Mouse (Mus musculus) kidney, postnatal 14 days (tissue): Measurements from ENCODE around the gene Pdp2.
A peak's percentile ranks its signal among the peaks of the same experiment; 100 is the strongest.
"Not testable (repeated sequence)": the region's sequence is repeated elsewhere in the genome, so short reads cannot be mapped to it uniquely, and the experiment has no call there.

Experiments used
- DNase-seq: peaks from one replicate; pipeline ENCODE4 v3.0.0; 2022; ENCODE audit warnings: mixed read lengths

The Pdp2 gene

DNA sequence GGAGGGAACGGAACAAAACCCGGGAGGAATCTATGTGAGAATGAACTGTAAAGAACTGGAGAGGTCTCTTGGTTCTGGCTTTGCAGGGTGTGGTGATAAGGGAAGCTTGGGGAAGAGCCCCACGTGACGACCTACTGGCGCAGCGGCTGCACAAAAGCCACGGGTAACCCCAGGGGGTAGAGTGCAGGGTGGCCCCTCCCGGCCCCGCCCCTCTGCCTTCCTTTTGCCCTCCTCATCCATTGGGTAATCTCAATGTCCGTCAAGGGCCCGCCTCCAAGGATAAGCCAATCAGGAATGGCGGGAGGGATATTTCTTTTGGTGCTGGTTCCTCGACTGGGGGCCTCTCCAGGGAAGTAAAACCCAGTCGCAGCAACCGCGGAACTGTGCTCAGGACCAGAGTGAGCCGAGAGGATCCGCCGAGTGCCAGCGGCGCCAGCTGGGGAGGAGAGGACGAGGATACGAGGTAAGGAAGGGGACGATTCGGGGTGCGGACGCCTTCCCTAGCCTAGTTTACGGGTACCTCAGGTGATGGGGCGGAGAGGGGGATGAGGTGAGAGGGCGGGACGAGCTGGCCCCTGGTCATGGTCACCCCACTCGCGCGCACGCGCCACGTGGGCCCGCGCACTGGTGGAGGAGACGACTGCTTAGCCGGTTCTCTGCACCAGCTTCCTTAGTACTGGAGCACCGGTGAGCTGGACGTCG lies at the start of gene Pdp2:
Gene Pdp2 (plus strand): TSS at position 319 of the 702 bp plus-strand sequence.
- peak; percentile 95 for DNase-seq

DNA sequence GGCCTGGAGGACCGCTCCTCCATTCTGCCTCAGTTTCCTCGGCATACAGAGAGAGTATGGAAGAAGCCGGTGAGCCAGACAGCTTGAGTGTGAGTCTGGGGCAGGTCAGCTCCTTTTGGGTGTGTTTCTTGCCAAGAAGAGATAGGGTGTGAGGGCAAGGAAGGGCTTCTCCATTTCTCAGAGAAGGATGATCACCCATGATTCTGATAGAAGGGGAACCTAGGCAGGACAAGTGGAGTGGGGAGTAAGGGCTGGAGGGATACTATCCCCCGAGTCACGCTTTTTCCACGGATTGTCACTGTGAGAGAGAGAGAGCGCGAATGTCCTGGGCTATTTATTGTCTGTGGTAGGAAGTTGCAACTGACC lies 49.8 kb upstream of the Pdp2 start:
- no peak for DNase-seq

DNA sequence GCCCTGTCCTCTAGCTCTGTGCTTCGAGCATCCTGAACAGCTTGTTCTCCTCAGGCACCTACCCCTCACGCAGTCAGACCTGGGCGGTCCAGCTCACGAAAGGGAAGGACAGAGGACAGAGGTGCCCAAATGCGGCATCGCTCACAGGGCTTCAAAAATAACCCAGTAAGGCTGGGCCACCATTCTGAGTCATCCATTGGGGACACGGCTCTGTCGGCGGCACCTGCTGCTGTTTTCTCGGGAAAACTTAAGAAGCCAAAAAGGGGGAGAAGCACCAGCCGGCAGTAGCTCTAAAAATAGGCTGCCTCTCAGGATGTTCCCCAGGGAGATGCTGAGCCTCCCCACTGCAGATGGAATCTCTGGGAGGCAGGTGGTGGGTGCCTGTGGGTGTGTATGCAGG lies 49.1 kb upstream of the Pdp2 start:
- DNase-seq: no peak

DNA sequence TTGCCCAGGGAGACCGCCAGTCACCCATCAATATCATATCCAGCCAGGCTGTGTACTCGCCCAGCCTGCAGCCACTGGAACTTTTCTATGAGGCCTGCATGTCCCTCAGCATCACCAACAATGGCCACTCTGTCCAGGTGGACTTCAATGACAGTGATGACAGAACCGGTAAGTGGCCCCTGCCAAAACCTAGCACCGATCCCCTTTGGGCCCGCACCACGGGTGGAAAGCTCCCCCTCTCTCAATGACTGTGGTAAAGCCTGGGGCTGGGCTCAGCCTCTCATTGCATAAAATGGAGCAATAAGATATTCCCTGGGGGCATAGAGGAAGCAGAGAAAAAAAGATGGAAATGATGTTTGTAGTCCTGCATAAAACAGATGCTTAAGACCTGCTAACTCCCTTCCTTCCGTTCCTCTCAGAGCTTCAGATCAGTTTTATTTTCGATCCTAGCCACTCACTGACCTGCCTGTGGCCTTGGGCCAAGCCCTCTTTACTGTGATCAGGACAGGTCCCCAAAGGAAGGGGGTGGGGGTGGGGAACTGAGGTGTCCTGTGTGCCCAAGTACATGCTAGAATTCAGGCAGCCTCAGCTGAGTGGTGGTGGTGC lies 47.7 kb upstream of the Pdp2 start:
- DNase-seq: no peak

DNA sequence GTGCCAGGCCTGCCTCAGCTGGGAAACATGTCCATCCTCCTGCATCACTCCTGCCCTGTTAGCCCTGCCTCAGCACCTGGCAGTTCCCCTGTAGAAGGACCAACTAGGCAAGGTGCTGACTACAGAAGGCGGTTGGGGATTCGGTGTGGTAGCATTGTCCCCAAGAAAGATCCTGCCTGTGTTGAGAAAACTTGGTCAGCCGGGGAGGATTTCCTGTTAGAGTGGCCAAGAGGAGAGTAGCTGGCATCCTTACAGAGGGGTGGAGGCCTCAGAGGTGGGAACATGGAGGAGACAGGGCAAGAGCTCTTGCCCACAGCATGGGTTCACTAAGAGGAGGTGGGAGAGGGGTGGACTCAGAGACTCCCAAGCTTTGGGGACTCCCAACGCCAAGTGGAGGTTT lies 36.1 kb upstream of the Pdp2 start:
- DNase-seq: no peak

DNA sequence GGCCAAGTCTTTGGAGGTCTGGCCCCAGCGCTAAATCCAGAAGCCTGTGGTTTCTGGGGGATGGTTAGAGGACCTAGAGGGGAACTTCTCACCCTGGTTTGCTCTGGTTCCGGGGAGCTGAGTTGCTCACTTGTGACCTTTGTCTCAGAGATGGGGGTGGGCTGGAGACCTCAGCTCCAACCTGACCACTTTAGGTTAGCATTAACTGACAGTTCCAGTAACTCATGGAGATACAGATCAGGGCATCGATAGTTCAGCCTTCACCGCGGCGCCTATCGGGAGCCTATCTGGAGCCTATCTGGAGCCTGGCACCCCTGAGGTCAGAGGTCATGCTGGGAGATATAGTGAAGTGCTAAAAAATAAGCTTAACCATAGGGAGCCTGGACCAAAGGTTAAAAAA lies 34.0 kb upstream of the Pdp2 start:
- no peak for DNase-seq

DNA sequence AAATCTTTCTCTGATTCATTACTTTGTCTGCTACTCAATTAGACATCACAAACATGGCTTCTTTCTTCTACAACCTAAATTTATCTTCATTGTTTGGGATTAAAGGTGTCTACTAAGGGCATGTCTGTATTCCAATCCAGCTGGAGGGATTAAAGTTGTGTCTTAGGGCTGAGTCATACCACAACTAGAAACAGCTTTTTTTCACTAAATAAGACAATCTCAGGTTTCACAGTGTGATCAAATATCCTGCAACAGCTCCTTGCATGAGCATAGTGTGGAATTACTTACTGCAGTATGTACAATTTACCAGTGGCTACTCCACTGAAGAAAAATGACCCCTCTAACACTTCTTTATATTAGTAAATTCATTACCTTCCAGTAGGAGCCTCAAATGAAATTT lies 30.5 kb upstream of the Pdp2 start:
- no peak for DNase-seq

DNA sequence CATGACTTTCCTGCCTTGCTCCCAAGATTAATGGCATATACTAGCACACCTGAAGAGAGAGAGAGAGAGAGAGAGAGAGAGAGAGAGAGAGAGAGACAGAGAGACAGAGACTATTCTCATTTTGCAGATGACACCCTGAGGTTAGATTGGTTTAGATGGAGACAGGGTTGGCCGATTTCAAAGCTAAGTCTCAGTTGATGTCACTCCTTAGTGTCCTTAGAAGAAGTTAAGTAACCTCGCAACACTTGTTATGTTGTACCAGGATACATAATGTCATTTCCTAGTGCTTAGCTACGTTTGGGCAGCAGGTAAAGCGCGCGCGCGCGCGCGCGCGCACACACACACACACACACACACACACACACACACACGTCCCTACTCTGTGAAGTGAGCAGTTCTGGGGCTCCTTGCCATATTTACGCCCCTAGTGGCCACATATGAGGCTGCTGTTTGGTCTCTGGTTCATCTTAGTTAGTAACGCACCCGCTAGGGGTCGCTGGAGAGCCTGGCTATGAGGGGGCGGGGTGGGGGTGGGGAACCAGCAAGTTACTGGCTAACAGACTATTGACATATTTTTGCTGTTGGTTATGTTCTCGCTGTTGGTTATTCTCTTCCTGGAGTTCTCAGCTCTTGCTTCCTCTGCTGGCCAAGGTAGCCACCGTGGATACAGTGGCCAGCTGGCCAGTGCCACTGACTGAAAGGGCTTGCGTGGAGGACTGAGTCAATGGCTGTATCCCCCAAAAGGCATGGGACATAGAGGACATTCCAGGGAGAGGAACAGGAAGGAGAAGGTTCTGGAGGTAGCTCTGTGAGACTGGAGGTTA lies 26.4 kb upstream of the Pdp2 start:
- DNase-seq: peak; percentile 91

DNA sequence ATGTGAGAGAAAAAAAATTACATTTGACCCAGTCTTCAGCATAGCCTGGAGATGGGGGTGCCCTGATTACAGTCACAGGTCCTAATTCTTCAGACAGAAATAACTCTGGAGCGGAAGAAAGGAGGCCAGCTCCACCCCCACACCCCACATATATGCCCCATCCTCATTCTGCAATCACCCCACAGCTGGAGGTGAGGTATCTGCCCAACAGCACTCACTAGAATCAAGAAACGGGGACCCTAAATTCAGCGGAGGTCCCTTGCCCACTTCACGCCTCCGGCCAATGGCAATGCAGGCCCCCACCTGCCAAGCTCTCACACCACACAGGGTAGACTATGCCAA lies 25.8 kb upstream of the Pdp2 start:
- no peak for DNase-seq

DNA sequence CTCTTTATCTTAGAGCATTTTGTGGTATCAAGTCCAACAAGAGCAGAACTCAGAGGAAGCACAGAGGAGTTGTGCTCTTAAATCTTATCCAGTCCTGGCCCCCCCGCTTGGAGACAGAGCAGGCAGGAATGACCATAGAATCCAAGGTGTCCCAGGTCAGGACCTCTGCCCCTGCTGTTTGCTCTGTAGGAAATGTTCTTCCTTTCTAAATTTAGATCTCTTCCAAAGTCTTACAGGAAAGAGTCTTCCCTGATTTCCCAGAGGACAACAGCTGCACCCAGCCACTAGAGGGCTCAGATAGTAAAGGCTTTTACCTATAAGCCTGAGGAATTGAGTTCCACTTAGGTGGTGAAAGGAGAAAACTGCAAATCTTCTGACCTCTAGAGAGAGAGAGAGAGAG lies 21.7 kb upstream of the Pdp2 start:
- DNase-seq: peak; percentile 70

DNA sequence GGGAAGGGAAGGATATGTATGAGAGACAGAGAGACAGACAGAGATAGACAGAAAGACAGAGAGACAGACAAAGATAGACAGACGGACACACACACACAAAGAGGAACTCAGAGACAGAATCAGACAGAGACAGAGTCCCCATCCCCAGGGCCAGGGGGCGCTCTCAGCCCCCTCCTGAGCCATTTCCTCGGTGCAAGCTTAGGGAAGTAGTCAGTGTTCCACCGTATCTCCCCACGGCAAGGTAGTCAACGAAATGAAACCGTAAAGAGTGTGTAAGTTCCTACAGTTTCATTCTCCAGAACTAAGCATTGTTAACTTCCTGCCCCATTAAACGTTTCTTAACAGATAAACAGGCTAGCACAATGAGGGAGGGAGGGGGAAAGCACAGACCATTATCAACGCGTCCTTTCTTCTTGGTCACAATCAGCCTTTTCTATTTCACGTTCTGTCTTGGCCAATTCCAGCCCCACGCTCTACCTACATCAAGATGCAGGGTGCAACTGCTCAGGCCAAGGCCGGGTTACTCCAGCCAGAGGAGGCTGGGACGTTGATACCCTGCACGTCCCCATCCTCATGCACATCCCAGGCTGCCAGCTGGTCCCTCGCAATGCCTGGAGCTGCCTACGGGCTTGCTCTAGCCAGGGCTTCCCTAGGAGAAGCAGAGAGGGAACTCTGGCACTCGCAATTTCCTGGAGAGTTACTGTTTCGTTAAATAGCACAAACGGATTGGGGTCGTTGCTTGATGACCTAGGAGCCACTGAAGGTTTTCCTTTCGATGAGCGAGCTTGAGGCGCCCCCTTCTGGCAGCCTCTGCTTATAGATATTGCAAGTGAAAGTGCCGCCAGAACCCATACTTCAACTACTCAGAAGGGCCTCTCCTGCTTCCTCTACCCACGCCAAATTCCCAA lies 20.6 kb upstream of the Pdp2 start:
- peak; percentile 86 for DNase-seq

DNA sequence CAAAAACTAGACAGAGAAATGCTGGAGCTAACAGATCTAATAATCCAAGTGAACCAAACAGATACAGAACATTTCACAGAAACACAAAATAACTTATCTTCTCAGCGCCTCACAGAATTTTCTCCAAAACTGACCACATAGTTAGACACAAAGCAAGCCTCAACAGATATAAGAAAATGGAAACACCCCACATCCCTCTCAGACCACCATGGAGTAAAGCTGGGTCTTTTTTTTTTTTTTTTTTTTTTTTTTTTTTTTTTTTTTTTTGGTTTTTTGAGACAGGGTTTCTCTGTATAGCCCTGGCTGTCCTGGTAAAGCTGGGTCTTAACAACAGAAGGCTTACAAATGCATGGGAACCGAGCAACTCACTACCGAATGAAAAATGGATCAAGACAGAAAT lies 14.4 kb upstream of the Pdp2 start:
- DNase-seq: no peak

DNA sequence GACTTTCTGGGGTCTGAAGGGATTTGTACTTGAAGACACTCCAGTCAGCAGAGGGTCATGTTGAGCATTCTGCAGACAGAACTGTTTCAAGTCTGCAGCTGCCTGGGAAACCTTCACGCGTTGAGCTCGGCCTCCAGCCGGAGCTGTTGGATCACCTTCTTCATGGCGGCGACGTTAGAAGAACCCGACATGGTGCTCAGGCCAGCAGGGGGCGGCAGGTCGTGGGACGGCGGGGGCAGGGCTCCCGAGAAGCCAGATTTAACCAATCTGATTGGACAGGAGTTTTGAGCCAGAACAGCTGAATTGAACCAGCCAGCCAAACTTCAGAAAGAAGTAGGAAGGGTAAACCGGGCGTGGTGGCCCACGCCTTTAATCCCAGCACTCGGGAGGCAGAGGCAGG lies 13.6 kb upstream of the Pdp2 start:
- DNase-seq: not testable (repeated sequence)

DNA sequence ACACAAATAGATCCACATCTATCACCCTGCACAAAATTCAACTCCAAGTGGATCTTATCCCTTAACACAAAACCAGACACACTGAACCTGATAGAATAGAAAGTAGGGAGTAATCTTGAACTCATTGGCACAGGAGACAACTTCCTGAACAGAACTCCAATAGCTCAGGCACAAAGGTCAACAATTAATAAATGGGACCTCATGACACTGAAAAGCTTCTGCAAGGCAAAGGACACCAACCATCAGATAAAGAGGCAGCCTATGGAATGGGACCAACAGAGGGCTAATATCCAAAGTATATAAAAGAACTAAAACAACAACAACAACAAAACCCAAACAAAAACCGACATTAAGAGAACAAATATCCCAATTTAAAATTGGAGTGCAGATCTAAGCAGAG lies 6.7 kb upstream of the Pdp2 start:
- no peak for DNase-seq

DNA sequence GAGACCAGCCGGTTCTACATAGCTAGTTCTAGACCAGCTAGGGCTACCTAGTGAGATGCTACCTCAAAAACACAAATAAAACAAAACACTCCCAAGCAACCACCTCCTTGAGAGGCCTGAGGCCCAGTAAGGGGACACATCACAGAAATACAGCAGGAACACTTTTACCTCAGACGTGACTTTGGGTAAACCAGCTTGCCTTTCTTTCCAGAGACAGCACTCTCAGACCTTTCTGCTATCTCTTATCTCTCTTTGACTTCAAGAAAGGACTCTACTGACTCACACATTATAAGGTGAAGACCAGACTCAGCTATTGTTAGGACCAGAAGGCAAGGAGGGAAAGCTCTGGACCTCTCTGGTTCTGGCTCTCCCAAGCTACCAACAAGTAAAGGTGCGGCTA lies 967 bp upstream of the Pdp2 start:
- DNase-seq: no peak

DNA sequence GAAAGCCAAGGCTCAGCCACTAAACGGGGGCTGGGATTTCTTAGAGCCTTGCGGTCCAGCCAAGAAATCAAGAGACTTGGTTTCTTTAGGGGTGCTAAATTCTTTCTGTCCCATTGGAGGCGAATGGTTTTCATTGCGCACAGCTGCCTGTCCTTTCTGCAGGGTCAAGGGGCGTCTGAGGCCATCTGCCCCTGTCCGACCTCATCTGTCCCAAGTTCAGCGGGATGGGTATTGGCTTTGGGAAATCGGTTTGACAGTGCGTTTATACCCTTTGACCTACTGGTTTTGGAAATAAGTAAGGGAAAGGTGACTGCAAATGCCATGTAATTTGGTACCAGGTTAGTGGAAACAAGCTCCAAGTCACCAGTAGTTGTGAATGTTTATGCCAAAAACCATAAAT lies 605 bp downstream of the Pdp2 start:
- no peak for DNase-seq

DNA sequence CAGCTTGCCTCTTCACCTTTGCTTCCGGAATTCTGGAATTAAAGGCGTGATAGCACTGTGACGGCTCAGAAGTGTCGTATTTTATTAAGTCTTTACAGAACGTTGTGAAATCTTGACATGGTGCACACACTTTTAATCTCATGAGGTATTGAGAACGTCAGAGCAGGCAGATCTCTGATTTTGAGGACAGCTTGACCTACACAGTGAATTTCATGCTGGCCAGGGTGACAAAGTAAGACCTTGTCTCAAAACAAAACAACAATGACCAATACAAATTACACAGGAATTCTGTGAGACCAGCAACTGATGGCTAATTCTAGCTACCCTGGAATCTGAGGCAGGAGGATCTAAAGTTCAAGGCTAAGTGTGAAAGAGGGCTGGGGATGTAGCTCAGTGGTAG lies 1.3 kb downstream of the Pdp2 start:
- no peak for DNase-seq

DNA sequence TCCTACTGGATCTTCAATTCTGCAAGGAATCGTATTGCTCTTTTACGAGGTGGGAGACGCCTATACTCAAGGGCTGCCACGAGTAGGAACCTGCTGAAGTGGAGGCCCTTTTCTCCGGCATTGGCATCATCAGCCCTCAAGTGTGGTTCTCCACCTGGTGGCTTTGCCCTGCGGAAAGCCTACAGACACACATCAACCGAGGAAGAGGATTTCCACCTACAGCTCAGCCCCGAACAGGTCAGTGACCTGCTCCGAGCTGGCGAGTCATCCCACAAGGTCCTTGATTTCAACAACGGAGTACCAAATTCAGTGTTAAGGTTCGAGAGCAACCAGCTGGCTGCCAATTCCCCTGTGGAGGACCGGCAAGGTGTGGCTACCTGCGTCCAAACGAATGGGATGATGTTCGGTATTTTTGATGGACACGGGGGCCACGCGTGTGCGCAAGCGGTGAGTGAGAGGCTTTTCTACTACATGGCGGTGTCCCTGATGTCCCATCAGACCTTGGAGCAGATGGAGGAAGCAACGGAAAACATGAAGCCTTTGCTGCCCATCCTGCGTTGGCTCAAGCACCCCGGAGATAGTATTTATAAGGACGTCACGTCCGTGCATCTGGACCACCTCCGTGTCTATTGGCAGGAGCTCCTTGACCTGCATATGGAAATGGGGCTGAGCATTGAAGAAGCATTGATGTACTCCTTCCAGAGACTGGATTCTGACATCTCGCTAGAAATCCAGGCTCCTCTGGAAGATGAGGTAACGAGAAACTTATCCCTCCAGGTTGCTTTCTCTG lies 2.5 kb downstream of the Pdp2 start:
- no peak for DNase-seq

DNA sequence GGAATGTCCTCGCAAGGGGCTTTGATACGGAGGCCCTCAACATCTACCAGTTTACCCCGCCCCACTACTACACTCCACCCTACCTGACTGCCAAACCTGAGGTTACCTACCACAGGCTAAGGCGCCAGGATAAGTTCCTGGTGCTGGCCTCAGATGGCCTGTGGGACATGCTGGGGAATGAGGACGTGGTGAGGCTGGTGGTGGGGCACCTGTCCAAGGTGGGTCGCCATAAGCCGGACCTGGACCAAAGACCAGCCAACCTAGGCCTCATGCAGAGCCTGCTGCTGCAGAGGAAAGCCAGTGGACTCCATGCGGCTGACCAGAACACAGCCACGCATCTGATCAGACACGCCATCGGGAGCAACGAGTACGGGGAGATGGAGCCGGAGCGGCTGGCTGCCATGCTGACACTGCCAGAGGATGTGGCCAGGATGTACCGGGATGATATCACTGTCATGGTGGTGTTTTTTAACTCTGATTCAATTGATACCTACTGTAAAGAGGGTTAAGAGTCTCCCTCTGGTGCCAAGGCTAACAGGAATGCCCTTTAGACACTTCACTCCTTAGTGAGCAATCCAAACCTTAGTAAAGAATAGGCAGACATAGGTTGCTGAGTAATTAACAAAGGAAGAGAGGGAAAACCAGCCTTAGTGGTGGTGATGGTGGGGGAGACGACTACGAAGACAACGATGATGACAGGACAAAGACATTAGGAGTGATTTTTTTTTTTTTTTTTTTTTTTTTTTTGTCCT lies 3.5 kb downstream of the Pdp2 start:
- no peak for DNase-seq

DNA sequence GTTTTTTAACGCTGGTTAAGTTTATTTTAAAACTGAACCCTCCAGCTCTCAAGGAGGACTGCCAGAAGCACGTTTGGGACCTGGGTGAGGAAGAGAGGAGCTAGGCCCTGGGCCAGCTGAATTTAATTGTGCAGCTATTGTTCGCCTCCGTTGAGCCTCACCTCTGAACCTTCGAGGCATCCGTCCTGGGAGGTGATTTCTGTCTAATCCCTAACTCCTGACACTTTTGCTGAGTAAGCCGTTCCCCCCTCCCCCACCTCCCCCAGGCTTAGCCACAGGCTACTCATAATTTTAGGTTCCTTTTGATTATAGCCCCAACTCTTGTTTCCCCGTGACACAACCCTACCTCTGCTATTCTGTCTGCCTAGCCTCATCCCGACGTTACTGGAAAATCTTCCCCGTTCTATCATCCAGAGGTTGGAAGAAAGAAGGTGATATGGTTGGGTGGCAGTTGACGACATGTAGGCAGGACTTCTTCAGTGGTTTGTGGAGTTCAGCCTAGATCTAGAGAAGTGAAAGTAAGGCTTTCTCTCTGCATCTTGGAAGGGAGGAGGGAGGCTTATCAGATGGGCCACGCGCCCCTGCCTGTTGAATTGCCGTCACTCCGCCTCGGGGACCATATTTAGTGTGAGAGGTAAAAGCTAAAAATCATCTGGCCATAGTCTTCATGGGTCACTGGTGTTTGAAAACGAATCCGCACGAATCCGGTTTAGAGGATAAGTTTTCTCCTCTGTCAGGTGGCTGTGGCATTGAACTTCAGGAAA lies 4.7 kb downstream of the Pdp2 start:
- DNase-seq: no peak

DNA sequence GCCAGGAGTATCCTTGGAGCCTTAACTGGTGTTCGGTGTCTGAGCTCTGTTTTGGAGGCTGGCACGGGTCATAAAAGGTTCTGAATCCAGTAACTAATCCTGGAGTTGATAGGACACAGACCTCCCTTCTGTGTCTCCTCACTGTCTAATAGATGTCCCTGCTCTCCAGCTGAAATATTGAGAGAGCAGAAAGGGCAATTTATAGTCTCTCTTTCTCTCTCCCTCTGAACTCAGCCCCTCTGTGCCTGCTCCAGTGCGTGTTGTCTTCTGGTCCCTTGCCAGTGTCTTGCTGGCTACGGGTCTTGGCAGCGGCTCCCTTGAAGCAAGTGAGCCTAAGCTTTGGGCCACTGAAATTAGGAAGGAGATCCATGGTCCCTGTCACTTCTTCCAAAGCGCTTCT lies 6.4 kb downstream of the Pdp2 start:
- DNase-seq: peak; percentile 47
